Mouse (Mus musculus): ENCODE data around the gene Rbbp8nl. TPM values are rescaled to one million over a fixed set of nuclear protein-coding genes. Genes with fewer than 3 reads are reported as not detected.

Gene Rbbp8nl
- 0.18 and 0.55 TPM in 2 replicates for polyA plus RNA-seq (2016; fragmentation: Nextera tagmentation; extraction: Ambion mirVana)

GRCm38 (mm10) chr2:180289440-180290108, at the start of gene Rbbp8nl:
TSS of gene Rbbp8nl (minus strand) at chr2:180289879.
- Histone ChIP-seq H3K4me1 (replicated peaks) (peaks cover 13% of the 10 kb centered on the region; the same call in 1 of the 2 replicates), H3K4me3 (peak within 1 kb of the TSS; percentile 18; the same call in 1 of the 2 replicates), H3K27ac (peak within 1 kb of the TSS; percentile 64; the same call in 1 of the 2 replicates), H3K9me3 (no peaks in the 10 kb centered on the region), H3K36me3 (no peaks in the 10 kb centered on the region), H3K27me3 (ENCODE audit: insufficient read depth, poor library complexity, severe bottlenecking) (peaks cover 9% of the 10 kb centered on the region; the same call in 1 of the 2 replicates)
- peak; percentile 50 for DNase-seq (ENCODE audit: low spot score)
- WGBS, result 36% methylated on average over 16 of the region's 16 CpGs

GRCm38 (mm10) chr2:180334551-180334986, 44.9 kb upstream of the Rbbp8nl start, which contains the start of gene Gata5:
TSS of gene Gata5 (minus strand) at chr2:180334699.
- peak within 1 kb of the TSS; percentile 47; the same call in 1 of the 2 replicates for H3K27ac ChIP-seq
- 0% methylated on average over 33 of the region's 33 CpGs for WGBS
- peak; percentile 84 for DNase-seq (ENCODE audit: low spot score)
- H3K36me3 ChIP-seq, result no peaks in the 10 kb centered on the region
- H3K27me3 ChIP-seq (ENCODE audit: insufficient read depth, poor library complexity, severe bottlenecking), result peaks cover 99% of the 10 kb centered on the region
- H3K9me3 ChIP-seq, result no peaks in the 10 kb centered on the region
- H3K4me1 ChIP-seq (replicated peaks), result peaks cover 29% of the 10 kb centered on the region
- H3K4me3 ChIP-seq, result peak within 1 kb of the TSS; percentile 54

GRCm38 (mm10) chr2:180333778-180334550, 44.3 kb upstream of the Rbbp8nl start:
- H3K9me3 ChIP-seq, result no peaks in the 10 kb centered on the region
- no peaks in the 10 kb centered on the region for H3K36me3 ChIP-seq
- peaks cover 29% of the 10 kb centered on the region for H3K4me1 ChIP-seq (replicated peaks)
- H3K27me3 ChIP-seq (ENCODE audit: insufficient read depth, poor library complexity, severe bottlenecking), result peaks cover 98% of the 10 kb centered on the region
- under 1% methylated on average over 69 of the region's 69 CpGs for WGBS
- peak overlapping the region; percentile 54 for H3K4me3 ChIP-seq
- DNase-seq (ENCODE audit: low spot score), result peak; percentile 48
- H3K27ac ChIP-seq, result peak overlapping the region; percentile 47; the same call in 1 of the 2 replicates

GRCm38 (mm10) chr2:180329466-180329865, 39.8 kb upstream of the Rbbp8nl start:
- WGBS, result 89% methylated on average over 1 of the region's 1 CpGs
- DNase-seq (ENCODE audit: low spot score), result no peak
- Histone ChIP-seq H3K27ac (no peak overlapping the region), H3K27me3 (ENCODE audit: insufficient read depth, poor library complexity, severe bottlenecking) (peaks cover 55% of the 10 kb centered on the region), H3K9me3 (no peaks in the 10 kb centered on the region), H3K36me3 (no peaks in the 10 kb centered on the region), H3K4me3 (no peak overlapping the region), H3K4me1 (replicated peaks) (peaks cover 10% of the 10 kb centered on the region)

DNA sequence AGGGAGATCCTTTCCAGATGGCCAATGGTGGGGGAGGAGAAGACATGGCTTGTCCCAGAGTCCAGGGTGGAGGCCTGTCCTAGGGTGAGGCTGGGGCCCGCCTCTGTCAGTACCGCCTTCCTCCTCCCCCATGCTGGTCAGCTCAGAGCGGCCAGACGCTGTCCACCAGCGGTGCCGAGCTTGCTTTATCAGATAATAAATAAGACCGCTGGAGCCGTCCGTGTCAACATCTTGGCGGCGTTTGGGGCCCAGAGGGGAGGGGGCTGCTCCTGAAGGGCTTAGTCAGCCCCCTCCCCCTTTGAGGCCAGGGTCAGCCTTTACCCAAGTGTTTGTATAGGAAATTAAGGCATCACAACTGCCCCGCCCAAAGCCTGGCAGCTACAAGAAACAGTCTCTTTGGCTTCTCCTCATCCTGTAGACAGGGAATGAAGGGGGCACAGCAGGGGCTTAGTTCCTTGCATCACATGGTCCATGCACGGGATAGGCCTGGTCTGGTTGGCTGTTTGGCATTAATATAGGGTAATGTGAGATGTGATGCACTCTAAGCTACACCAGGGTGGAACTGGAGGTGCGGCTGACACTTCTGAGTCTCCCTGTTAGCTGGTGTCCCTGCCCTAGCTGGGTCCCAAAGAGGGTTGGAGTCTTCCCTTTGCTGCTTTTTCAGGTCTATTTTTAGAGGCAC, 33.1 kb upstream of the Rbbp8nl start:
- no peaks in the 10 kb centered on the region for H3K36me3 ChIP-seq
- H3K27ac ChIP-seq, result no peak overlapping the region
- no peak overlapping the region for H3K4me3 ChIP-seq
- WGBS, result 24% methylated on average over 14 of the region's 14 CpGs
- peaks cover 17% of the 10 kb centered on the region for H3K4me1 ChIP-seq (replicated peaks)
- no peaks in the 10 kb centered on the region for H3K9me3 ChIP-seq
- peaks cover 10% of the 10 kb centered on the region; the same call in 1 of the 2 replicates for H3K27me3 ChIP-seq (ENCODE audit: insufficient read depth, poor library complexity, severe bottlenecking)
- DNase-seq (ENCODE audit: low spot score), result no peak

- Histone ChIP-seq H3K4me1 (replicated peaks) (peaks cover 17% of the 10 kb centered on the region), H3K27ac (no peak overlapping the region)
- 71% methylated on average over 4 of the region's 4 CpGs for WGBS
Measured at GRCm38 (mm10) chr2:180320216-180320615, 30.5 kb upstream of the Rbbp8nl start.

GRCm38 (mm10) chr2:180317591-180317990, 27.9 kb upstream of the Rbbp8nl start:
- DNase-seq (ENCODE audit: low spot score), result no peak
- Histone ChIP-seq H3K4me3 (no peak overlapping the region), H3K27me3 (ENCODE audit: insufficient read depth, poor library complexity, severe bottlenecking) (peaks cover 12% of the 10 kb centered on the region; the same call in 1 of the 2 replicates), H3K36me3 (no peaks in the 10 kb centered on the region), H3K4me1 (replicated peaks) (peaks cover 9% of the 10 kb centered on the region), H3K27ac (no peak overlapping the region), H3K9me3 (no peaks in the 10 kb centered on the region)
- WGBS, result 85% methylated on average over 7 of the region's 7 CpGs

More at GRCm38 (mm10) chr2:180320216-180320615, 30.5 kb upstream of the Rbbp8nl start:
- no peak overlapping the region for H3K4me3 ChIP-seq
- H3K27me3 ChIP-seq (ENCODE audit: insufficient read depth, poor library complexity, severe bottlenecking), result peaks cover 15% of the 10 kb centered on the region; the same call in 1 of the 2 replicates
- no peaks in the 10 kb centered on the region for H3K36me3 ChIP-seq
- H3K9me3 ChIP-seq, result no peaks in the 10 kb centered on the region
- DNase-seq (ENCODE audit: low spot score), result no peak

- 85% methylated on average over 2 of the region's 2 CpGs for WGBS
- DNase-seq (ENCODE audit: low spot score), result no peak
- Histone ChIP-seq H3K36me3 (no peaks in the 10 kb centered on the region), H3K27me3 (ENCODE audit: insufficient read depth, poor library complexity, severe bottlenecking) (peaks cover 12% of the 10 kb centered on the region; the same call in 1 of the 2 replicates), H3K27ac (no peak overlapping the region), H3K4me3 (no peak overlapping the region), H3K9me3 (no peaks in the 10 kb centered on the region), H3K4me1 (replicated peaks) (no peaks in the 10 kb centered on the region)
Measured at GRCm38 (mm10) chr2:180314292-180314691, 24.6 kb upstream of the Rbbp8nl start.

DNA sequence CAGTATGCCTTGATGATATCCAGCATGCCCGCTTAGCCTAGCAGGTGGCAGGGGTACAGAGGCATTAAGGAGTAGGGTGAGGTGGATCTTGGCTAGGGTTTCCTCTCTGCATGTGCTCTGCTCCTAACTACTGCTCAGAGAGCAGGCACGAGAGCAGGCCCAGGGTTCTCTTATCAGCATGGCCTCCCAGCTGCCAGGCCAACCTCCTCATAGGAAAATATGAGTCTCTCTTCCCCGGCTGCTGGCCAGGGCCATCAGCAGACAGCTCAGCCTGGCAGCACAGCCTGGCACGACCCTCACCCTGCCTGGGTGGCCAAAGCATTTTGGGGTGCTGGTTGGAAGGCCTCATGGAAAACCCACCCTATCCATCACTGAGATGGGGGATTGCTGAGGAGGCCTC, 21.5 kb upstream of the Rbbp8nl start:
- Histone ChIP-seq H3K27me3 (ENCODE audit: insufficient read depth, poor library complexity, severe bottlenecking) (no peaks in the 10 kb centered on the region; the same call in 1 of the 2 replicates), H3K36me3 (no peaks in the 10 kb centered on the region), H3K4me1 (replicated peaks) (no peaks in the 10 kb centered on the region), H3K27ac (no peak overlapping the region), H3K9me3 (no peaks in the 10 kb centered on the region), H3K4me3 (no peak overlapping the region)
- DNase-seq (ENCODE audit: low spot score), result no peak
- 81% methylated on average over 4 of the region's 4 CpGs for WGBS

DNA sequence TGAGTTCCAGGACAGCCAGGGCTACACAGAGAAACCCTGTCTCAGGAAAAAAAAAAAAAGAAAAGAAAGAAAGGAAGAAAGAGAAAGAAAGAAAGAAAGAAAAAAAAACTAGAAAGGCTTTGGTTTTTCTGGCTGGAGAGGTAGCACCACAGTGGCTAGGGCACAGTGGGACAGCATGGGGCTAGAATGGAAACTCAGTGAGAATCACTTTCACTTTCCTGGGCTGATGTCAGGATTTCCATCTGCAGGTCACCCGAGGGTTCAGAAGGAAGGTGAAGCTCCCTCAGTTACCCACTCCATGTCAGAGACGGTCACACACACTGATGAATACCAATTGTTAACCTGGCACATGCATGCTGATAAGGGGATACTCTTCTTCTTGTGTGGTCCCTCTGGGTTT, 18.0 kb upstream of the Rbbp8nl start:
- no peaks in the 10 kb centered on the region for H3K4me1 ChIP-seq (replicated peaks)
- H3K27ac ChIP-seq, result no peak overlapping the region
- H3K36me3 ChIP-seq, result no peaks in the 10 kb centered on the region
- no peak for DNase-seq (ENCODE audit: low spot score)
- H3K27me3 ChIP-seq (ENCODE audit: insufficient read depth, poor library complexity, severe bottlenecking), result no peaks in the 10 kb centered on the region; the same call in 1 of the 2 replicates
- WGBS, result 57% methylated on average over 2 of the region's 2 CpGs
- no peaks in the 10 kb centered on the region for H3K9me3 ChIP-seq
- no peak overlapping the region for H3K4me3 ChIP-seq

- Histone ChIP-seq H3K9me3 (no peaks in the 10 kb centered on the region), H3K4me1 (replicated peaks) (no peaks in the 10 kb centered on the region), H3K4me3 (no peak overlapping the region), H3K36me3 (no peaks in the 10 kb centered on the region), H3K27ac (no peak overlapping the region), H3K27me3 (ENCODE audit: insufficient read depth, poor library complexity, severe bottlenecking) (no peaks in the 10 kb centered on the region; the same call in 1 of the 2 replicates)
- WGBS, result 91% methylated on average over 8 of the region's 8 CpGs
- no peak for DNase-seq (ENCODE audit: low spot score)
Measured at GRCm38 (mm10) chr2:180306423-180307168, 16.9 kb upstream of the Rbbp8nl start.

DNA sequence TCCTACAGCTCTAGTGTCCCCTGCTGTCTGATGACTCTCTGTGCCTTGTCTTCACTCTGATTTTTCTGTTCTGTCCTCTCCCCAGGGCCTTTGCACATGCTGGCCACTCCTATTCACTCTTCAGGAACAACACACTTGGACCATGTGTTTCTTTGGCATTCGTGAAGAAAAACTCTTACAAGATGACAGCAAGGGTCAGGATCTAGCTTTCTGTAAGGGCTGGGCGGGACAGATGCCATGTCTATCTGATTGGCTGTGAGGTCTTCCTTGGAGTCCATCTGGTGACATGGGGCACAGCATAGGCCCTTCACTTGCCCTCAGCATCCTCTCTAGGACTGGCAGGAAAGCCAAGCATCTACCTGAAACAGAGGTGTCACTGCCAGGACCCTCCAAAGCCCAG, 16.3 kb upstream of the Rbbp8nl start:
- H3K27ac ChIP-seq, result no peak overlapping the region
- no peaks in the 10 kb centered on the region for H3K36me3 ChIP-seq
- no peaks in the 10 kb centered on the region; the same call in 1 of the 2 replicates for H3K27me3 ChIP-seq (ENCODE audit: insufficient read depth, poor library complexity, severe bottlenecking)
- no peak for DNase-seq (ENCODE audit: low spot score)
- no peak overlapping the region for H3K4me3 ChIP-seq
- H3K9me3 ChIP-seq, result no peaks in the 10 kb centered on the region
- no peaks in the 10 kb centered on the region for H3K4me1 ChIP-seq (replicated peaks)
- WGBS, result 74% methylated on average over 2 of the region's 2 CpGs

Measured in hindbrain, embryonic 10.5 days (tissue).